Mouse (Mus musculus) forebrain, embryonic 12.5 days (tissue): ENCODE data around the gene Gm28374. TPM values are rescaled to one million over a fixed set of nuclear protein-coding genes. Genes with fewer than 3 reads are reported as not detected.
A peak's percentile ranks its signal among the peaks of the same experiment; 100 is the strongest.

Source experiments
- ATAC-seq: fragments of 200-750 bp; cut with Nextera tagmentation; 2 replicates; pipeline ENCODE4 v1.8.0; 2017; ENCODE audit warnings: moderate TSS enrichment; ENCODE audit not compliant: low FRiP score
- H3K27ac ChIP-seq: fragments of 300-500 bp; sonication (generic); 2 replicates; pipeline ENCODE4 v1.5.1; 2016; ENCODE audit warnings: mild to moderate bottlenecking
- H3K27me3 ChIP-seq: fragments of 300-500 bp; sonication (generic); 2 replicates; pipeline ENCODE4 v1.6.1; 2016; ENCODE audit warnings: mild to moderate bottlenecking
- H3K36me3 ChIP-seq: fragments of 300-500 bp; sonication (generic); replicated peaks from 2 replicates; pipeline ENCODE4 v1.6.1; 2016; ENCODE audit warnings: mild to moderate bottlenecking
- H3K4me1 ChIP-seq: fragments of 300-500 bp; sonication (generic); 2 replicates; pipeline ENCODE4 v1.6.1; 2016
- H3K4me2 ChIP-seq: fragments of 300-500 bp; sonication (generic); 2 replicates; pipeline ENCODE4 v1.6.1; 2016; ENCODE audit warnings: mild to moderate bottlenecking, moderate library complexity
- H3K4me3 ChIP-seq: fragments of 300-500 bp; sonication (generic); replicated peaks from 2 replicates; pipeline ENCODE4 v1.5.1; 2016; ENCODE audit warnings: mild to moderate bottlenecking
- H3K9ac ChIP-seq: fragments of 300-500 bp; sonication (generic); 2 replicates; pipeline ENCODE4 v1.6.1; 2016; ENCODE audit warnings: mild to moderate bottlenecking
- H3K9me3 ChIP-seq: fragments of 300-500 bp; sonication (generic); 2 replicates; pipeline ENCODE4 v1.6.1; 2016
- WGBS: fragments of 180-500 bp; shearing (Covaris S2); methylation state at CpG from one replicate; pipeline ENCODE4 v1.1.7; 2016; 5-methylcytosine and 5-hydroxymethylcytosine counted together
- polyA plus RNA-seq: library from polyadenylated mRNA; unstranded; fragments of >200 nt; fragmentation: Nextera tagmentation; extraction: Ambion mirVana; gene quantifications from 2 replicates; pipeline ENCODE4 v1.2.1, GENCODE M21; 2016

The Gm28374 gene
- polyA plus RNA-seq, 1 experiment from 2014 or later = 2.0 TPM

- peaks cover 41% of the 10 kb centered on the region for H3K4me1 ChIP-seq
- ATAC-seq = no peak
Observed at GRCm38 (mm10) chr19:6061641-6062302, 20.3 kb downstream of the Gm28374 start.

GRCm38 (mm10) chr19:6061021-6061533, 21.0 kb downstream of the Gm28374 start, which contains the start of gene Znhit2:
Gene Znhit2 (plus strand): TSS chr19:6061192.
- Histone ChIP-seq H3K27ac (peak within 1 kb of the TSS; percentile 97), H3K4me1 (peaks cover 41% of the 10 kb centered on the region), H3K36me3 (peaks cover 22% of the 10 kb centered on the region), H3K4me2 (peak within 1 kb of the TSS; percentile 100), H3K4me3 (peak within 1 kb of the TSS; percentile 89), H3K9ac (peak within 1 kb of the TSS; percentile 98), H3K27me3 (no peaks in the 10 kb centered on the region), H3K9me3 (no peaks in the 10 kb centered on the region)
- peak; percentile 51 for ATAC-seq
- under 1% methylated on average over 58 of the region's 58 CpGs for WGBS

More at GRCm38 (mm10) chr19:6061641-6062302, 20.3 kb downstream of the Gm28374 start:
- Histone ChIP-seq H3K27ac (peak overlapping the region; percentile 97), H3K9me3 (no peaks in the 10 kb centered on the region), H3K4me2 (peak overlapping the region; percentile 100), H3K9ac (peak overlapping the region; percentile 98), H3K27me3 (no peaks in the 10 kb centered on the region), H3K4me3 (peak overlapping the region; percentile 89), H3K36me3 (peaks cover 22% of the 10 kb centered on the region)
- 2% methylated on average over 44 of the region's 44 CpGs for WGBS

- 88% methylated on average over 5 of the region's 5 CpGs for WGBS
- peaks cover 41% of the 10 kb centered on the region for H3K36me3 ChIP-seq
Observed at GRCm38 (mm10) chr19:6058966-6059365, 23.1 kb downstream of the Gm28374 start.

GRCm38 (mm10) chr19:6058513-6058912, 23.5 kb downstream of the Gm28374 start:
- Histone ChIP-seq H3K27ac (no peak overlapping the region; the same call in 1 of the 2 replicates), H3K9me3 (no peaks in the 10 kb centered on the region), H3K4me3 (peak overlapping the region; percentile 86), H3K27me3 (no peaks in the 10 kb centered on the region), H3K9ac (peak overlapping the region; percentile 93), H3K4me2 (peak overlapping the region; percentile 84), H3K36me3 (peaks cover 46% of the 10 kb centered on the region), H3K4me1 (peaks cover 39% of the 10 kb centered on the region)
- no peak; the same call in 1 of the 2 replicates for ATAC-seq
- 43% methylated on average over 5 of the region's 5 CpGs for WGBS

More at GRCm38 (mm10) chr19:6058966-6059365, 23.1 kb downstream of the Gm28374 start:
- Histone ChIP-seq H3K9ac (peak overlapping the region; percentile 93; the same call in 1 of the 2 replicates), H3K4me1 (peaks cover 41% of the 10 kb centered on the region), H3K27ac (no peak overlapping the region), H3K4me2 (peak overlapping the region; percentile 84), H3K4me3 (peak overlapping the region; percentile 86), H3K27me3 (no peaks in the 10 kb centered on the region), H3K9me3 (no peaks in the 10 kb centered on the region)
- ATAC-seq = no peak

GRCm38 (mm10) chr19:6057313-6058096, 24.6 kb downstream of the Gm28374 start, which contains the start of the genes Mrpl49 and Fau:
Gene Mrpl49 (minus strand): TSS chr19:6057785.
Gene Fau (plus strand): TSS chr19:6057844.
- H3K27ac ChIP-seq = peak within 1 kb of the TSS; percentile 77
- H3K9ac ChIP-seq = peak within 1 kb of the TSS; percentile 93
- H3K4me2 ChIP-seq = peak within 1 kb of the TSS; percentile 84
- H3K9me3 ChIP-seq = no peaks in the 10 kb centered on the region
- ATAC-seq = peak; percentile 89
- H3K4me1 ChIP-seq = peaks cover 34% of the 10 kb centered on the region
- no peaks in the 10 kb centered on the region for H3K27me3 ChIP-seq
- under 1% methylated on average over 63 of the region's 63 CpGs for WGBS
- H3K4me3 ChIP-seq = peak within 1 kb of the TSS; percentile 86
- peaks cover 51% of the 10 kb centered on the region for H3K36me3 ChIP-seq

- Histone ChIP-seq H3K36me3 (peaks cover 58% of the 10 kb centered on the region), H3K27ac (no peak overlapping the region), H3K4me1 (peaks cover 26% of the 10 kb centered on the region), H3K4me2 (peak overlapping the region; percentile 84), H3K9me3 (no peaks in the 10 kb centered on the region), H3K27me3 (no peaks in the 10 kb centered on the region), H3K4me3 (peak overlapping the region; percentile 86), H3K9ac (peak overlapping the region; percentile 81)
- ATAC-seq = no peak
- WGBS = 56% methylated on average over 4 of the region's 4 CpGs
Observed at GRCm38 (mm10) chr19:6056696-6057095, 25.4 kb downstream of the Gm28374 start.

GRCm38 (mm10) chr19:6054296-6054695, 27.8 kb downstream of the Gm28374 start:
- H3K36me3 ChIP-seq = peaks cover 73% of the 10 kb centered on the region
- no peaks in the 10 kb centered on the region for H3K9me3 ChIP-seq
- H3K9ac ChIP-seq = no peak overlapping the region
- H3K4me3 ChIP-seq = no peak overlapping the region
- no peak overlapping the region for H3K27ac ChIP-seq
- no peaks in the 10 kb centered on the region for H3K27me3 ChIP-seq
- H3K4me1 ChIP-seq = peaks cover 20% of the 10 kb centered on the region
- ATAC-seq = no peak
- no peak overlapping the region for H3K4me2 ChIP-seq
- 90% methylated on average over 5 of the region's 5 CpGs for WGBS

GRCm38 (mm10) chr19:6052516-6052915, 29.5 kb downstream of the Gm28374 start:
- Histone ChIP-seq H3K27me3 (no peaks in the 10 kb centered on the region), H3K36me3 (peaks cover 79% of the 10 kb centered on the region), H3K4me2 (no peak overlapping the region), H3K9me3 (no peaks in the 10 kb centered on the region), H3K4me1 (peaks cover 25% of the 10 kb centered on the region), H3K4me3 (no peak overlapping the region), H3K27ac (no peak overlapping the region), H3K9ac (no peak overlapping the region)
- ATAC-seq = no peak
- 87% methylated on average over 7 of the region's 7 CpGs for WGBS

GRCm38 (mm10) chr19:6048681-6049410, 33.2 kb downstream of the Gm28374 start:
- Histone ChIP-seq H3K4me2 (no peak overlapping the region), H3K36me3 (peaks cover 58% of the 10 kb centered on the region), H3K27me3 (no peaks in the 10 kb centered on the region), H3K4me1 (peaks cover 26% of the 10 kb centered on the region), H3K4me3 (0 out of 2 replicates have a peak overlapping the region, but pooled peaks have one; percentile 10), H3K9ac (no peak overlapping the region), H3K27ac (no peak overlapping the region), H3K9me3 (no peaks in the 10 kb centered on the region)
- WGBS = 88% methylated on average over 11 of the region's 11 CpGs
- ATAC-seq = no peak

- Histone ChIP-seq H3K4me2 (peak overlapping the region; percentile 100), H3K9me3 (no peaks in the 10 kb centered on the region), H3K27me3 (no peaks in the 10 kb centered on the region), H3K9ac (peak overlapping the region; percentile 90), H3K4me3 (peak overlapping the region; percentile 95), H3K27ac (no peak overlapping the region), H3K4me1 (peaks cover 26% of the 10 kb centered on the region), H3K36me3 (peaks cover 48% of the 10 kb centered on the region)
- 92% methylated on average over 8 of the region's 8 CpGs for WGBS
- no peak for ATAC-seq
Observed at GRCm38 (mm10) chr19:6047899-6048166, 34.2 kb downstream of the Gm28374 start.

GRCm38 (mm10) chr19:6047154-6047898, 34.7 kb downstream of the Gm28374 start:
- H3K9me3 ChIP-seq = no peaks in the 10 kb centered on the region
- H3K4me1 ChIP-seq = peaks cover 26% of the 10 kb centered on the region
- peaks cover 43% of the 10 kb centered on the region for H3K36me3 ChIP-seq
- peak overlapping the region; percentile 95 for H3K4me3 ChIP-seq
- WGBS = 2% methylated on average over 44 of the region's 44 CpGs
- peak overlapping the region; percentile 99 for H3K27ac ChIP-seq
- ATAC-seq = peak; percentile 18
- H3K4me2 ChIP-seq = peak overlapping the region; percentile 100
- no peaks in the 10 kb centered on the region for H3K27me3 ChIP-seq
- peak overlapping the region; percentile 90 for H3K9ac ChIP-seq
